Mouse (Mus musculus) embryonic facial prominence, embryonic 12.5 days (tissue): Measurements from ENCODE around the gene Msi2. TPM values are rescaled to one million over a fixed set of nuclear protein-coding genes. Genes with fewer than 3 reads are reported as not detected.

Experiments
- ATAC-seq: fragments of 200-750 bp; cut with Nextera tagmentation; 2 replicates; pipeline ENCODE4 v1.8.0; 2017; ENCODE audit not compliant: insufficient number of reproducible peaks, insufficient read depth, low FRiP score, low TSS enrichment
- H3K27ac ChIP-seq: fragments of 300-500 bp; sonication (generic); 2 replicates; pipeline ENCODE4 v1.5.1; 2016; ENCODE audit warnings: mild to moderate bottlenecking
- H3K27me3 ChIP-seq: fragments of 300-500 bp; sonication (generic); 2 replicates; pipeline ENCODE4 v1.6.1; 2016; ENCODE audit warnings: mild to moderate bottlenecking, moderate library complexity
- H3K36me3 ChIP-seq: fragments of 300-500 bp; sonication (generic); 2 replicates; pipeline ENCODE4 v1.6.1; 2016; ENCODE audit warnings: mild to moderate bottlenecking
- H3K4me1 ChIP-seq: fragments of 300-500 bp; sonication (generic); 2 replicates; pipeline ENCODE4 v1.6.1; 2016
- H3K4me2 ChIP-seq: fragments of 300-500 bp; sonication (generic); replicated peaks from 2 replicates; pipeline ENCODE4 v1.6.1; 2016; ENCODE audit warnings: mild to moderate bottlenecking, moderate library complexity
- H3K4me3 ChIP-seq: fragments of 300-500 bp; sonication (generic); 2 replicates; pipeline ENCODE4 v1.5.1; 2016; ENCODE audit warnings: mild to moderate bottlenecking
- H3K9ac ChIP-seq: fragments of 300-500 bp; sonication (generic); 2 replicates; pipeline ENCODE4 v1.6.1; 2016; ENCODE audit warnings: mild to moderate bottlenecking, moderate library complexity
- H3K9me3 ChIP-seq: fragments of 300-500 bp; sonication (generic); 2 replicates; pipeline ENCODE4 v1.6.1; 2016; ENCODE audit warnings: mild to moderate bottlenecking, moderate library complexity
- WGBS: fragments of 180-500 bp; shearing (Covaris S2); methylation state at CpG from one replicate; pipeline ENCODE4 v1.1.7; 2016; 5-methylcytosine and 5-hydroxymethylcytosine counted together
- polyA plus RNA-seq: library from polyadenylated mRNA; unstranded; fragments of >200 nt; fragmentation: Nextera tagmentation; extraction: Ambion mirVana; gene quantifications from 2 replicates; pipeline ENCODE4 v1.2.1, GENCODE M21; 2016

Msi2 gene
- polyA plus RNA-seq, 1 experiment from 2014 or later = 22.0 TPM

GRCm38 (mm10) chr11:88629165-88629564 is 89.1 kb downstream of the Msi2 start:
- no peaks in the 10 kb centered on the region for H3K36me3 ChIP-seq
- no peak for ATAC-seq
- WGBS = 75% methylated on average over 4 of the region's 4 CpGs
- H3K4me2 ChIP-seq = no peak overlapping the region
- H3K9ac ChIP-seq = no peak overlapping the region
- H3K27ac ChIP-seq = peak overlapping the region; percentile 58
- no peaks in the 10 kb centered on the region for H3K27me3 ChIP-seq
- H3K4me1 ChIP-seq = peaks cover 44% of the 10 kb centered on the region
- H3K4me3 ChIP-seq = no peak overlapping the region
- no peaks in the 10 kb centered on the region for H3K9me3 ChIP-seq

DNA sequence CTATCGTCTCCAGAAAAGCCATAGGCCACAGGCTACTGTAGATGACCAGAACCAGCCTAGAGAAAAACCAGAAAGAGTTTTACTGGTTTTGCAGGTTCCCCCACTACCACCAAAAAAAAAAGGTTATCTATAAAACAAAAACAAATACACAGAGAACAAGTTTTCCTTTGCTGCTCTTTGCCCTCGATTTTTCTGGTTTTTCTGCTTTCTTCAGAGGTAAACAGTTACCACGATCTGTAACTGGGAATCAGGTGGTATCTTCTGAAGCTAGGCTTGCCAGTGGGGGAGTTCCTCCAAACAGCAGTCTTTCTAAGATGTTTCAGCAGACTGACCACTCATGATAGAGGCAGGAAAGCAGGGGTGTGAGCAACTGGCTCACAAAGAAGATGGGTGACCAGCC is 89.6 kb downstream of the Msi2 start:
- Histone ChIP-seq H3K27ac (no peak overlapping the region), H3K36me3 (no peaks in the 10 kb centered on the region), H3K9ac (no peak overlapping the region), H3K9me3 (no peaks in the 10 kb centered on the region), H3K4me3 (no peak overlapping the region), H3K4me2 (no peak overlapping the region), H3K27me3 (no peaks in the 10 kb centered on the region), H3K4me1 (peaks cover 44% of the 10 kb centered on the region)
- ATAC-seq = no peak
- WGBS = 75% methylated on average over 3 of the region's 3 CpGs

DNA sequence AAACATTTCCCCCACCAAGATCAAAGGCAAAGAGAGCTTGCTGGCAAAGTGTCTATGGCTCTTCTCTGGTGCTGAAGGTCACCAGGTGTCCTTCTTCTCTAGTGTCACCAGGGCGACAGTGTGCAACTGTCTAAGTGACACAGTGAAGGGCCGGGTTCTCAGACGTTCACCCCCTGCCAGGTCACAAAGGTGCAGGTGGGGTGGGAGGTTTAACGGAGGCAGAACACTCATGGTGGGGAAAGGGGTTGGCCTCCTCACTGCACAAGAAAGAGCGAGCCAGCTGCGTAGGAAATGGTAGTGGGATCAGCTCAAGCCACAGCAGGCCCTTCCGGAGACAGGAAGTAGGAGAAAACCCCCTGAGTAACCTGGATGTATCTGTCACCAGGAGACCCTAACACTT is 91.0 kb downstream of the Msi2 start:
- WGBS = 57% methylated on average over 7 of the region's 7 CpGs
- Histone ChIP-seq H3K4me2 (no peak overlapping the region), H3K27ac (no peak overlapping the region), H3K4me3 (no peak overlapping the region), H3K9ac (no peak overlapping the region), H3K27me3 (no peaks in the 10 kb centered on the region), H3K9me3 (no peaks in the 10 kb centered on the region), H3K4me1 (peaks cover 50% of the 10 kb centered on the region), H3K36me3 (no peaks in the 10 kb centered on the region)
- no peak for ATAC-seq

DNA sequence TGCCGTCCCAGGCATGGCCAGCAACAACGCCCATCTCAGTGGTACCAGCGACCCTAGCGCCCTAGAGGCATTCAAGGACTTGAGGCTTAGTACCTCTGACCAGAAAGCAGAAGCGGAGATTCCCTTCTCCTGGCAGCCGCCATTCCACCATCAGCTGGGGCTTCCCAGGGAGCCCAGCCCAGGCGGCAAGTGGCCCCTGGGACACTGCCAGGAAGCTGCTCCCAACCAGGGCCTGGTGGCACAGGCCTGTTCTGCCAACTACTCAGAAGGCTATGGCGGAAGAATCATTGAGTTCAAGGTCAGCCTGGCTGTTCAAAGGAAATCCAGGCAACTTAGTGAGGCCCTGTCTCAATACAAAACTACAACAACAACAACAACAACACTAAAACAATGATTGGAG is 91.7 kb downstream of the Msi2 start:
- Histone ChIP-seq H3K27me3 (no peaks in the 10 kb centered on the region), H3K27ac (0 out of 2 replicates have a peak overlapping the region, but pooled peaks have one; percentile 11), H3K36me3 (no peaks in the 10 kb centered on the region), H3K9ac (no peak overlapping the region), H3K4me1 (peaks cover 50% of the 10 kb centered on the region), H3K4me2 (no peak overlapping the region), H3K9me3 (no peaks in the 10 kb centered on the region), H3K4me3 (no peak overlapping the region)
- WGBS = 66% methylated on average over 8 of the region's 8 CpGs
- ATAC-seq = no peak

DNA sequence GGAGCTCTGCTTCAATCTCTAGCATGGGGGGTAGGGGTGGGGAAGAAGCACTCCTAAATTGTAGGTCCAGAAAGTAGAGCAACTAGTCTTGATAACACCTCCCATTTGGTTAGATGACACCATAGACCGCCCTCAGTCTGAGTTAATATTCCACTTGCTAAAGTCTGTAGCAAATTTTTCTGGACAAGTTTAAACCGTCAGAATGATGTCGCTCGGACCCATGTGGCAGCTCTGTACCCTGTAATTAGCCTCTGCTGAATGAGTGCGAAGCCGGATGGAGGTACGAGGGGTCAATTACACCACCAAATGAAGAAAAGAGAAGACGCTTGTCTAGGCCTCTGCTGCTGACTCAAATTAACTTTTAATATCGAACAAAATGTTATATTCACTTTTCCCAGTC is 92.3 kb downstream of the Msi2 start:
- no peak for ATAC-seq
- no peak overlapping the region for H3K27ac ChIP-seq
- H3K4me1 ChIP-seq = peaks cover 55% of the 10 kb centered on the region
- no peak overlapping the region for H3K9ac ChIP-seq
- H3K9me3 ChIP-seq = no peaks in the 10 kb centered on the region
- no peaks in the 10 kb centered on the region for H3K36me3 ChIP-seq
- H3K27me3 ChIP-seq = no peaks in the 10 kb centered on the region
- no peak overlapping the region for H3K4me2 ChIP-seq
- WGBS = 48% methylated on average over 9 of the region's 9 CpGs
- no peak overlapping the region for H3K4me3 ChIP-seq

- WGBS = 78% methylated on average over 14 of the region's 14 CpGs
- no peaks in the 10 kb centered on the region for H3K27me3 ChIP-seq
- no peak overlapping the region for H3K4me2 ChIP-seq
- no peak overlapping the region for H3K9ac ChIP-seq
- ATAC-seq = no peak
- no peaks in the 10 kb centered on the region for H3K9me3 ChIP-seq
- H3K4me3 ChIP-seq = no peak overlapping the region
- H3K36me3 ChIP-seq = no peaks in the 10 kb centered on the region
- peaks cover 63% of the 10 kb centered on the region for H3K4me1 ChIP-seq
- no peak overlapping the region for H3K27ac ChIP-seq
These were observed 93.2 kb downstream of the Msi2 start for GRCm38 (mm10) chr11:88625063-88625462.

- no peak overlapping the region for H3K27ac ChIP-seq
These were observed 93.7 kb downstream of the Msi2 start for GRCm38 (mm10) chr11:88624627-88625026.

GRCm38 (mm10) chr11:88623671-88624070 is 94.6 kb downstream of the Msi2 start:
- peaks cover 68% of the 10 kb centered on the region for H3K4me1 ChIP-seq
- no peak overlapping the region for H3K4me2 ChIP-seq
- WGBS = 72% methylated on average over 6 of the region's 6 CpGs
- no peak overlapping the region for H3K27ac ChIP-seq
- H3K36me3 ChIP-seq = no peaks in the 10 kb centered on the region
- H3K4me3 ChIP-seq = no peak overlapping the region
- H3K9me3 ChIP-seq = no peaks in the 10 kb centered on the region
- no peaks in the 10 kb centered on the region for H3K27me3 ChIP-seq
- H3K9ac ChIP-seq = no peak overlapping the region
- no peak for ATAC-seq

More at GRCm38 (mm10) chr11:88624627-88625026, 93.7 kb downstream of the Msi2 start:
- Histone ChIP-seq H3K9ac (no peak overlapping the region), H3K4me1 (peaks cover 65% of the 10 kb centered on the region), H3K27me3 (no peaks in the 10 kb centered on the region), H3K36me3 (no peaks in the 10 kb centered on the region), H3K9me3 (no peaks in the 10 kb centered on the region), H3K4me3 (no peak overlapping the region), H3K4me2 (no peak overlapping the region)
- ATAC-seq = no peak
- WGBS = 80% methylated on average over 6 of the region's 6 CpGs

GRCm38 (mm10) chr11:88622496-88622895 is 95.8 kb downstream of the Msi2 start:
- H3K4me3 ChIP-seq = no peak overlapping the region
- peak overlapping the region; percentile 36; the same call in 1 of the 2 replicates for H3K27ac ChIP-seq
- H3K9me3 ChIP-seq = no peaks in the 10 kb centered on the region
- no peak for ATAC-seq
- no peaks in the 10 kb centered on the region for H3K27me3 ChIP-seq
- no peak overlapping the region for H3K4me2 ChIP-seq
- H3K36me3 ChIP-seq = 0 out of 2 replicates have a peak, but pooled peaks cover under 1% of the 10 kb centered on the region
- 45% methylated on average over 6 of the region's 6 CpGs for WGBS
- H3K9ac ChIP-seq = no peak overlapping the region
- H3K4me1 ChIP-seq = peaks cover 65% of the 10 kb centered on the region

DNA sequence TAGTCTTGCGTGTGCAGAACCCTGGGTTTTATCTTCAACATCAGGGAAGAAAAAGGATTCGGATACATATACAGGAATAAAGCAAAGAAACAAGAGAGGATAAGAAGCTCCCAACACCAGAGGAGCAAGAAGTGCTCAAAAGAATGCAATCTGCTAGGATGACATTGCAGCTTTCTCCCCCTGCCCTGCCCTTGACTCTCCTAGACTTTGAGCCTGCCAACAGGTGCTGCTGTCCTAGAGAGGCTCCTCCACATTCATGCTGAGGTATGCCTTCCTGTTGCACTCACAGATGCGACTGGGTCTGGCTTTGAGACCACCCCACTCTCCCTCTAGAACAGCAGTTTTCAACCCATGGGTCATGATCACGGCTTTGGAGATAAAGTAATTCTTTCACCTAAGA is 96.5 kb downstream of the Msi2 start:
- Histone ChIP-seq H3K27me3 (no peaks in the 10 kb centered on the region), H3K27ac (no peak overlapping the region), H3K4me1 (peaks cover 59% of the 10 kb centered on the region), H3K9me3 (no peaks in the 10 kb centered on the region), H3K36me3 (0 out of 2 replicates have a peak, but pooled peaks cover 3% of the 10 kb centered on the region), H3K4me2 (no peak overlapping the region), H3K9ac (no peak overlapping the region), H3K4me3 (no peak overlapping the region)
- ATAC-seq = no peak
- 84% methylated on average over 4 of the region's 4 CpGs for WGBS

GRCm38 (mm10) chr11:88620158-88620973 is 97.9 kb downstream of the Msi2 start:
- H3K27ac ChIP-seq = peak overlapping the region; percentile 38; the same call in 1 of the 2 replicates
- no peak for ATAC-seq
- peaks cover 47% of the 10 kb centered on the region for H3K4me1 ChIP-seq

GRCm38 (mm10) chr11:88619468-88620157 is 98.7 kb downstream of the Msi2 start:
- peak overlapping the region; percentile 38; the same call in 1 of the 2 replicates for H3K27ac ChIP-seq
- 53% methylated on average over 9 of the region's 9 CpGs for WGBS
- H3K27me3 ChIP-seq = no peaks in the 10 kb centered on the region
- no peak overlapping the region for H3K4me2 ChIP-seq
- no peak overlapping the region for H3K4me3 ChIP-seq
- 0 out of 2 replicates have a peak, but pooled peaks cover 3% of the 10 kb centered on the region for H3K36me3 ChIP-seq
- H3K9me3 ChIP-seq = no peaks in the 10 kb centered on the region
- H3K4me1 ChIP-seq = peaks cover 44% of the 10 kb centered on the region
- H3K9ac ChIP-seq = no peak overlapping the region
- no peak for ATAC-seq

More at GRCm38 (mm10) chr11:88620158-88620973, 97.9 kb downstream of the Msi2 start:
- Histone ChIP-seq H3K27me3 (no peaks in the 10 kb centered on the region), H3K4me3 (no peak overlapping the region), H3K4me2 (no peak overlapping the region), H3K36me3 (0 out of 2 replicates have a peak, but pooled peaks cover 3% of the 10 kb centered on the region), H3K9me3 (no peaks in the 10 kb centered on the region), H3K9ac (no peak overlapping the region)
- WGBS = 11% methylated on average over 15 of the region's 15 CpGs
